Mouse (Mus musculus) layer of hippocampus, adult 2 months (tissue): ENCODE measurements around the gene Cyth3. TPM values are rescaled to one million over a fixed set of nuclear protein-coding genes. Genes with fewer than 3 reads are reported as not detected.

Source experiments
- DNase-seq, 2 experiments: peaks; one replicate each; pipeline ENCODE4 v3.0.0; 2022; ENCODE audit warnings: low spot score in 2 of 2
- H3K27ac ChIP-seq: fragments of 200-600 bp; 2 replicates; pipeline ENCODE4 v1.8.1; 2022
- H3K4me3 ChIP-seq: fragments of 200-600 bp; 2 replicates; pipeline ENCODE4 v1.8.1; 2022; ENCODE audit warnings: mild to moderate bottlenecking
- CTCF ChIP-seq: fragments of 200-600 bp; conservative IDR thresholded peaks from 2 replicates; pipeline ENCODE4 v1.8.1; 2022; ENCODE audit warnings: antibody characterized with exemption, mild to moderate bottlenecking, moderate library complexity
- total RNA-seq, 2 experiments: library from RNA; stranded (reverse); gene quantifications; 2 replicates each; pipeline ENCODE4 v1.2.3; 2021

Gene Cyth3
- total RNA-seq, 2 experiments from 2014 or later, result 43.7 to 46.1 TPM

GRCm38 (mm10) chr5:143668884-143669283 lies 46.6 kb downstream of the Cyth3 start:
- no peak overlapping the region; the same call in 1 of the 2 replicates for H3K27ac ChIP-seq
- TF ChIP-seq CTCF, result no peak
- H3K4me3 ChIP-seq, result no peak overlapping the region
- DNase-seq, result no peak

- TF ChIP-seq CTCF, result peak; percentile 49
- DNase-seq, result no peak
- Histone ChIP-seq H3K4me3 (no peak overlapping the region), H3K27ac (peak overlapping the region; percentile 53)
These were observed 47.1 kb downstream of the Cyth3 start for GRCm38 (mm10) chr5:143669393-143669792.

GRCm38 (mm10) chr5:143669839-143670238 lies 47.6 kb downstream of the Cyth3 start:
- peak overlapping the region; percentile 53 for H3K27ac ChIP-seq
- DNase-seq, result no peak
- no peak overlapping the region for H3K4me3 ChIP-seq
- TF ChIP-seq CTCF, result no peak

GRCm38 (mm10) chr5:143670740-143671415 lies 48.6 kb downstream of the Cyth3 start:
- TF ChIP-seq CTCF, result no peak
- Histone ChIP-seq H3K4me3 (no peak overlapping the region), H3K27ac (peak overlapping the region; percentile 76)
- DNase-seq, result peak in 1 of 2 experiments; percentile 50

- Histone ChIP-seq H3K4me3 (no peak overlapping the region), H3K27ac (no peak overlapping the region)
- TF ChIP-seq CTCF, result no peak
- DNase-seq, result no peak
These were observed 52.3 kb downstream of the Cyth3 start for GRCm38 (mm10) chr5:143674576-143674975.

GRCm38 (mm10) chr5:143676218-143676985 lies 54.2 kb downstream of the Cyth3 start:
- no peak overlapping the region for H3K4me3 ChIP-seq
- no peak overlapping the region for H3K27ac ChIP-seq
- no peak for DNase-seq
- TF ChIP-seq CTCF, result no peak

- DNase-seq, result no peak
- no peak for TF ChIP-seq CTCF
- no peak overlapping the region for H3K27ac ChIP-seq
- H3K4me3 ChIP-seq, result no peak overlapping the region
These were observed 55.1 kb downstream of the Cyth3 start for GRCm38 (mm10) chr5:143677363-143677762.

GRCm38 (mm10) chr5:143678634-143679271 lies 56.5 kb downstream of the Cyth3 start:
- H3K27ac ChIP-seq, result peak overlapping the region; percentile 60; the same call in 1 of the 2 replicates
- no peak for DNase-seq
- H3K4me3 ChIP-seq, result no peak overlapping the region
- TF ChIP-seq CTCF, result peak; percentile 37

- no peak for TF ChIP-seq CTCF
- Histone ChIP-seq H3K27ac (peak overlapping the region; percentile 37; the same call in 1 of the 2 replicates), H3K4me3 (no peak overlapping the region)
- DNase-seq, result no peak
These were observed 57.4 kb downstream of the Cyth3 start for GRCm38 (mm10) chr5:143679654-143680053.

GRCm38 (mm10) chr5:143683696-143684095 lies 61.4 kb downstream of the Cyth3 start:
- TF ChIP-seq CTCF, result no peak
- H3K27ac ChIP-seq, result no peak overlapping the region
- no peak for DNase-seq
- no peak overlapping the region for H3K4me3 ChIP-seq

- H3K27ac ChIP-seq, result no peak overlapping the region
- no peak for TF ChIP-seq CTCF
- H3K4me3 ChIP-seq, result no peak overlapping the region
- DNase-seq, result no peak
These were observed 62.7 kb downstream of the Cyth3 start for GRCm38 (mm10) chr5:143684911-143685390.

- no peak overlapping the region for H3K27ac ChIP-seq
- no peak for DNase-seq
- H3K4me3 ChIP-seq, result no peak overlapping the region
- TF ChIP-seq CTCF, result no peak
These were observed 64.2 kb downstream of the Cyth3 start for GRCm38 (mm10) chr5:143686456-143686855.

- H3K27ac ChIP-seq, result no peak overlapping the region
- TF ChIP-seq CTCF, result no peak
- no peak overlapping the region for H3K4me3 ChIP-seq
- no peak for DNase-seq
These were observed 65.3 kb downstream of the Cyth3 start for GRCm38 (mm10) chr5:143687589-143687988.
